Mouse (Mus musculus) liver, postnatal 0 days (tissue): ENCODE data around the gene Epsti1.

Experiments used
- CTCF ChIP-seq: sonication (generic); IDR thresholded peaks from 2 replicates; pipeline ENCODE4 v1.5.1; 2016; ENCODE audit warnings: antibody characterized with exemption, low read depth
- EP300 ChIP-seq: IDR thresholded peaks from 2 replicates; pipeline ENCODE4 v1.6.1; 2016; ENCODE audit warnings: antibody characterized with exemption, low read depth, mild to moderate bottlenecking

DNA sequence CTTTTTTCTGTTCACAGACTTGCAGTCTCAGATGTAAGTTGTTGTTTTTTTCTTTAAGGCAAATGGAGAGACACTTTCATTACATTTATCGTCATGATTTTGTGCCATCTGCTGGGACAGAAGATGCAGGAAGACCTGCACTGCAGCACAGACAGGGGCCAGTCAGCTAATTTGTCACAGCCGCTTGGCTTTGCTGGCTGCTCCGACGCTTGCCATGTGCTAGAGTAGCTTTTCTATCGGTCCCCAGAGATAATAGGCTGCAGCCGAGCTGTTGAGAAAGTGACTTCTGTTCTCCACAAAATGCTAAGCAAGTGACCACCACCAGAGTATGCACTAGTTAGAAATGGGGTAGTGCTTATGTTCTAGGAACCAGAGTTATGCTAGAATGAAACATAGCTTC lies 104.0 kb downstream of the Epsti1 start:
- TF ChIP-seq EP300 (no peak), CTCF (no peak)
